Comparison of ENCODE assay signal across 16 mouse cellular contexts in genomic region chr17:72947111-72947859, GRCm38 (mm10). TPM values are rescaled to one million over a fixed set of nuclear protein-coding genes. Genes with fewer than 3 reads are reported as not detected.
DNase-seq lines count a peak whose midpoint lies in the region; ATAC-seq and TF ChIP-seq lines count a peak whose summit lies in the region.
"Had no signal": no experiment of that assay in that cellular context is flagged by ENCODE, and none has a peak within 500 bp of the region (broad histone marks: within the 10 kb centered on the region; RNA-seq: fewer than 3 reads in every experiment).

No protein-coding gene starts in this region.

- WGBS in heart, embryonic 12.5 days: 69% methylated on average over 6 of the region's 6 CpGs
- WGBS in limb, embryonic 14.5 days: 64% methylated on average over 6 of the region's 6 CpGs
- 89% methylated on average over 6 of the region's 6 CpGs for WGBS in limb, embryonic 10.5 days
- WGBS in kidney, embryonic 16.5 days: 59% methylated on average over 6 of the region's 6 CpGs

- 0 out of 2 replicates have a peak, but pooled peaks cover 4% of the 10 kb centered on the region for H3K9me3 ChIP-seq in heart, embryonic 12.5 days (replicated peaks)
- 0 out of 2 replicates have a peak, but pooled peaks cover 8% of the 10 kb centered on the region for H3K9me3 ChIP-seq in limb, embryonic 14.5 days (ENCODE audit: control insufficient read depth, low read length)
- no peaks in the 10 kb centered on the region for H3K9me3 ChIP-seq in limb, embryonic 10.5 days (replicated peaks)
- no peaks in the 10 kb centered on the region for H3K9me3 ChIP-seq in kidney, embryonic 16.5 days (ENCODE audit: low read length)
- H3K9me3 ChIP-seq: embryonic facial prominence, embryonic 13.5 days; forebrain, embryonic 13.5 days; stomach, embryonic 15.5 days had no signal

- no peak for ATAC-seq in heart, embryonic 12.5 days (ENCODE audit: insufficient number of reproducible peaks, low FRiP score)
- ATAC-seq in limb, embryonic 14.5 days (ENCODE audit: low FRiP score, low read depth): no peak
- no peak for ATAC-seq in kidney, embryonic 16.5 days (ENCODE audit: low FRiP score, low TSS enrichment)
- ATAC-seq: forebrain, embryonic 13.5 days; hindbrain, embryonic 16.5 days had no signal

- H3K4me3 ChIP-seq in heart, embryonic 12.5 days: no peak overlapping the region
- no peak overlapping the region for H3K4me3 ChIP-seq in limb, embryonic 14.5 days (replicated peaks; ENCODE audit: low read length)
- H3K4me3 ChIP-seq in limb, embryonic 10.5 days: no peak overlapping the region
- H3K4me3 ChIP-seq in kidney, embryonic 16.5 days (ENCODE audit: low read length): no peak overlapping the region
- no peak overlapping the region for H3K4me3 ChIP-seq in left cerebral cortex, adult 2 months
- H3K4me3 ChIP-seq: embryonic facial prominence, embryonic 13.5 days; forebrain, embryonic 13.5 days; stomach, embryonic 15.5 days had no signal

- H3K36me3 ChIP-seq in heart, embryonic 12.5 days: peaks cover 9% of the 10 kb centered on the region
- peaks cover 5% of the 10 kb centered on the region; the same call in 1 of the 2 replicates for H3K36me3 ChIP-seq in limb, embryonic 14.5 days (ENCODE audit: control insufficient read depth, insufficient read depth, low read length)
- H3K36me3 ChIP-seq in limb, embryonic 10.5 days: peaks cover 8% of the 10 kb centered on the region
- H3K36me3 ChIP-seq in kidney, embryonic 16.5 days (ENCODE audit: insufficient read depth, low read length): peaks cover 11% of the 10 kb centered on the region
- H3K36me3 ChIP-seq: stomach, embryonic 15.5 days had no signal

- H3K4me1 ChIP-seq in heart, embryonic 12.5 days (replicated peaks): peaks cover 34% of the 10 kb centered on the region
- H3K4me1 ChIP-seq in limb, embryonic 14.5 days (ENCODE audit: control insufficient read depth, insufficient read depth, low read length): peaks cover 7% of the 10 kb centered on the region
- no peaks in the 10 kb centered on the region for H3K4me1 ChIP-seq in limb, embryonic 10.5 days
- H3K4me1 ChIP-seq in kidney, embryonic 16.5 days (ENCODE audit: insufficient read depth, low read length): peaks cover 4% of the 10 kb centered on the region; the same call in 1 of the 2 replicates
- H3K4me1 ChIP-seq: forebrain, embryonic 13.5 days had no signal

- no peak overlapping the region for H3K9ac ChIP-seq in heart, embryonic 12.5 days
- no peak overlapping the region for H3K9ac ChIP-seq in limb, embryonic 14.5 days (ENCODE audit: low read depth, low read length, severe bottlenecking)
- H3K9ac ChIP-seq in kidney, embryonic 16.5 days (replicated peaks; ENCODE audit: low read length): no peak overlapping the region
- H3K9ac ChIP-seq: embryonic facial prominence, embryonic 13.5 days; forebrain, embryonic 13.5 days; stomach, embryonic 15.5 days had no signal

- peak overlapping the region; percentile 8; the same call in 1 of the 2 replicates for H3K27ac ChIP-seq in heart, embryonic 12.5 days (ENCODE audit: poor library complexity, severe bottlenecking)
- H3K27ac ChIP-seq in limb, embryonic 14.5 days (replicated peaks; ENCODE audit: low read depth, low read length): 0 out of 2 replicates have a peak overlapping the region, but pooled peaks have one; percentile 26
- H3K27ac ChIP-seq in limb, embryonic 10.5 days: no peak overlapping the region
- H3K27ac ChIP-seq in kidney, embryonic 16.5 days (ENCODE audit: low read length): peak overlapping the region; percentile 35; the same call in 1 of the 2 replicates
- no peak overlapping the region for H3K27ac ChIP-seq in left cerebral cortex, adult 2 months
- H3K27ac ChIP-seq: embryonic facial prominence, embryonic 13.5 days; forebrain, embryonic 13.5 days; stomach, embryonic 15.5 days had no signal

- intact Hi-C loops in left cerebral cortex, adult 2 months (cut with DNase I): no loop called here

- no peak for DNase-seq in heart, adult 18-20 months
- DNase-seq in limb, embryonic 14.5 days (ENCODE audit: low spot score): no peak
- DNase-seq in limb, embryonic 10.5 days (ENCODE audit: low spot score): no peak
- peak; percentile 37 for DNase-seq in A20 (ENCODE audit: low read depth, low spot score)
- DNase-seq in frontal cortex, postnatal 14 days (ENCODE audit: low spot score in 2 of 2): no peak
- no peak for DNase-seq in left cerebral cortex, adult 2 months (ENCODE audit: extremely low spot score in 1 of 2, low spot score in 2 of 2)
- DNase-seq: adrenal gland, adult 8-10 months; cerebellum, postnatal 14 days; gastrocnemius, postnatal 10 days; right cerebral cortex, postnatal 14 days had no signal

- no peak overlapping the region for H3K4me2 ChIP-seq in heart, embryonic 12.5 days
- H3K4me2 ChIP-seq in limb, embryonic 14.5 days (replicated peaks; ENCODE audit: low read depth, low read length, severe bottlenecking): no peak overlapping the region
- H3K4me2 ChIP-seq in kidney, embryonic 16.5 days (replicated peaks; ENCODE audit: low read depth, low read length): no peak overlapping the region
- H3K4me2 ChIP-seq: embryonic facial prominence, embryonic 13.5 days; forebrain, embryonic 13.5 days; stomach, embryonic 15.5 days had no signal

- H3K27me3 ChIP-seq in heart, embryonic 12.5 days (replicated peaks): no peaks in the 10 kb centered on the region
- no peaks in the 10 kb centered on the region for H3K27me3 ChIP-seq in limb, embryonic 14.5 days (ENCODE audit: control insufficient read depth, insufficient read depth, low read length)
- H3K27me3 ChIP-seq in limb, embryonic 10.5 days (ENCODE audit: low read depth, poor library complexity, severe bottlenecking): no peaks in the 10 kb centered on the region
- no peaks in the 10 kb centered on the region for H3K27me3 ChIP-seq in kidney, embryonic 16.5 days (ENCODE audit: insufficient read depth, low read length)
- H3K27me3 ChIP-seq: embryonic facial prominence, embryonic 13.5 days; forebrain, embryonic 13.5 days; stomach, embryonic 15.5 days had no signal

- no peak for TF ChIP-seq POLR2A in limb, embryonic 14.5 days (IDR thresholded peaks at IDR 0.05; ENCODE audit: borderline replicate concordance, extremely low read depth, insufficient read depth, insufficient read length)

- no peak for TF ChIP-seq CTCF in left cerebral cortex, adult 2 months (IDR thresholded peaks at IDR 0.05)

RNA-seq across cellular contexts. Expression of gene Lbh, which starts 29.2 kb away (rescaled TPM):
- polyA plus RNA-seq in heart, embryonic 12.5 days (2016; fragmentation: Nextera tagmentation; extraction: Ambion mirVana): 22.6 and 23.7 TPM in 2 replicates
- total RNA-seq in heart, adult 18-20 months (2021): 100 to 1,000 TPM; 432 to 483 TPM
- 55.3 and 80.6 TPM in 2 replicates for polyA plus RNA-seq in limb, embryonic 14.5 days (2012; rRNA removed)
- 3.9 and 4.9 TPM in 2 replicates for polyA plus RNA-seq in limb, embryonic 14.5 days (2014; fragmentation: Nextera tagmentation; extraction: Ambion mirVana)
- 1.9 and 2.0 TPM in 2 replicates for polyA plus RNA-seq in limb, embryonic 10.5 days (2016; fragmentation: Nextera tagmentation; extraction: Ambion mirVana)
- 8.4 and 8.8 TPM in 2 replicates for polyA plus RNA-seq in kidney, embryonic 16.5 days (2015; fragmentation: Nextera tagmentation; extraction: Ambion mirVana)
- total RNA-seq in left cerebral cortex, adult 2 months (2021): 10 to 100 TPM; 37.5 to 37.8 TPM

Comparison
In these comparisons a context has a peak if more than half of its experiments do, and no peak if none do; other contexts are left out.
1. H3K27ac ChIP-seq: peak in heart, embryonic 12.5 days (single experiment), limb, embryonic 14.5 days (single experiment) and kidney, embryonic 16.5 days (single experiment); none in limb, embryonic 10.5 days (single experiment) and left cerebral cortex, adult 2 months (single experiment).